Mouse (Mus musculus): ENCODE results near the gene Uso1. TPM values are rescaled to one million over a fixed set of nuclear protein-coding genes. Genes with fewer than 3 reads are reported as not detected.

Gene Uso1
- polyA plus RNA-seq, 1 experiment from 2014 or later, result 37.0 TPM

DNA sequence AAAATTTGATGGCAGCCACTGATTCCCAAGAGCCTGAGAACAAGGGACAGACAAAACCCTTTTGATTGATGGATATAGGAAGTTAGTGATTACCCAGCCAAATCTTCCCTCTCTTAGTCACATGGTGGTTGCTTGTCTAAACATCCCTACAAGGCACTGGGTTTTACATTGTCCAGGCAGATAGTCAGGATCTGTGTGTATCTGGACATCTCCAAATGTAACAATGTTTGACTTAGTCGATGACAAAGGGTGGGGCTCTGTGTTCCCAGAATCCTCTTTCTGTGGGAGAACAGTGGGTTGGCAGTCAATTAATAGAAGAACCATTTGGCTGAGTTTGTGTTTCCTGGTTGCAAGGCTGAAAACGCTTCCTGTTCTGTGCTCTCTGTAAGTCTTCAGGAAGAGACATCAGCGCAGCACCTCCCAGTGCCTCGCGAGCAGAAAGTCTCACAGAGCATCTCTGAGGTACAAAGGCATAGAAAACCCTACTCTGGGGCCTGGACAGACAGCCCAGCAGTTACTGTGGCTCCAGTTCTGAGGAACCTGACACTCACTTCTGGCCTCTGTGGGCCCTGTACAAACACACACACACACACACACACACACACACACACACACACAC, 97.3 kb downstream of the Uso1 start:
- Histone ChIP-seq H3K36me3 (replicated peaks) (no peaks in the 10 kb centered on the region), H3K27ac (no peak overlapping the region), H3K9me3 (no peaks in the 10 kb centered on the region), H3K4me1 (no peaks in the 10 kb centered on the region), H3K4me3 (no peak overlapping the region), H3K27me3 (ENCODE audit: poor library complexity, severe bottlenecking) (no peaks in the 10 kb centered on the region)
- 80% methylated on average over 5 of the region's 5 CpGs for WGBS
- DNase-seq (ENCODE audit: extremely low spot score, low spot score), result no peak

DNA sequence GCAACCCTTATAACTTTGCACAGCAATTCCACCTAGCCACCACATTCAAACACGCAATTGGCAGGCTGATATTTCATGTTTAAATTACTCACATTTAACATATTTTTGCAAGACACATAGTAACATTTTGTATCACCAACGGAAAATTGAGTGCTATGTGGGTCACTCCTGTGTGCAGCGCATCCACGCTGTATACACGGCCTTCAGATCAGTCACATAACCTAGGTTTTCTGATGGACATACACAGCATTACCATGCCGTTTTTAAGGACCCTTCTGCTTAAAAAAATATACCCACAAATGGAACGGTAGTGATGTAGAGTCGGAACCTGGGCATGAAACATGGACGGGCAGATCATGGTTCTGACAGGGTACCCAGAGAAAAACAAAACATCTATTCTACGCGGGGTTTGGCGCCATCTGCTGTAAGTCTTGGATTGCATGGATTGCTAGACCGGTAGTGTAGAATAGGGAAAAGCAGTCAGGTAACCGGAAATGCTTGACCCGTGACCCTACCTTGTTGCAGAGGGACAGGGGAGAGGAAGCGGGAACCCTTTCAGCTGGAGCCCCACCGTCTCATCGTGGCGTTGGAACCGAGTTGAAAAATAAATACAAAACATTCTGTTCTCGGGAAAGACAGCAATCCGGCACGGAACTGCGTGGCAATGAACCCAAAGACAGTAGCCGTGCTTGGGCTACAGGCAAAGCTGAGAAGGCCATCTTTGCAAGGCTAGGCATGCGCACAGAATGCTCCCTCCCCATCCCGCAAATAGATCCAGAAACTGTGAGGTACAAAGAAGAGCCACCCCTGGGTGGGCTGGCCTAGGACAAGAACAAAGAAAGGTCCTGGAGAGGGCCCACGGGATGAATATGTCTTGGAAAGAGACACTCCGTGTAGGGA, 101.8 kb downstream of the Uso1 start:
- Histone ChIP-seq H3K36me3 (replicated peaks) (no peaks in the 10 kb centered on the region), H3K27ac (no peak overlapping the region), H3K4me3 (0 out of 2 replicates have a peak overlapping the region, but pooled peaks have one; percentile 23), H3K27me3 (ENCODE audit: poor library complexity, severe bottlenecking) (no peaks in the 10 kb centered on the region), H3K4me1 (no peaks in the 10 kb centered on the region), H3K9me3 (no peaks in the 10 kb centered on the region)
- DNase-seq (ENCODE audit: extremely low spot score, low spot score), result peak; percentile 55
- WGBS, result 48% methylated on average over 29 of the region's 29 CpGs

DNA sequence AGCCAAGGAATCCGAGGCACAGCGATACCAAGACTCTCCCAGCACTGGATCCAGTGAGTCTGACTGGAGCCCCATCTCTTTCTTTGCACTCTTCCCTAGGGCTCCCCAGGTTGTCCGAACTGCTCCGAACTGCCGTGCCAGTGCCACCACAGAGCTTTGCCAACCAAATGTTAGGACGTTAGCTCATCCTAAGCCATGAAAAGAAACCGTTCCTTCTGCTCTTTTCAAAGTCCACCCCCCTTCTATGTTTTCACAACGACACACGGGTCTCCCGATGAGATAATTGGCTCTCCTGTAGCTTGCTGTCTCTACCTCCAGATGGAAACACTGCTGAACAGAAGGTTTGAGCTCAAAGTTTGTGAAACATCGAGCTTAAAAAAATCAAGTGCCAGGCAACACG, 103.0 kb downstream of the Uso1 start:
- Histone ChIP-seq H3K9me3 (no peaks in the 10 kb centered on the region), H3K36me3 (replicated peaks) (no peaks in the 10 kb centered on the region), H3K27me3 (ENCODE audit: poor library complexity, severe bottlenecking) (no peaks in the 10 kb centered on the region), H3K4me1 (no peaks in the 10 kb centered on the region), H3K4me3 (no peak overlapping the region), H3K27ac (no peak overlapping the region)
- WGBS, result 94% methylated on average over 12 of the region's 12 CpGs
- DNase-seq (ENCODE audit: extremely low spot score, low spot score), result no peak

DNA sequence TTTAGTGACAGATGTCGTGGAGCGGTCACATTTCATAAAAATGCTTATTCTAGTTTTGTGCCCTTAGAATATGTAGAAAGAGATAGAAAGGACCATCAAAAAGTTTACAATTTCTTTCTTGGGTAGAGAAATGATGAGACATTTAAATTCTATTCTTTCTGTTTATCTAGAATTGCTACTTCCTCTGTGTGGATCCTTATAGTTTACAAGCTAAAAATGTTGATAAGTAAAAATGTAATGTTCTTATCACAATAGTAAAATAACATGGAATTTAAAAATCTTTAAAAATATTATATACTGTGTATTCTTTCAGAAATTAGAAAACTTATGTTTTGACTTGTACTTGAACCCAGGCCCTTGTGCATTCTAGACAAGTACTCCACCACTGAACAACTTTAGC, 107.2 kb downstream of the Uso1 start:
- Histone ChIP-seq H3K36me3 (replicated peaks) (no peaks in the 10 kb centered on the region), H3K27me3 (ENCODE audit: poor library complexity, severe bottlenecking) (no peaks in the 10 kb centered on the region), H3K9me3 (no peaks in the 10 kb centered on the region; the same call in 1 of the 2 replicates), H3K27ac (no peak overlapping the region), H3K4me3 (no peak overlapping the region), H3K4me1 (no peaks in the 10 kb centered on the region)
- DNase-seq (ENCODE audit: extremely low spot score, low spot score), result no peak
- WGBS, result 96% methylated on average over 2 of the region's 2 CpGs

DNA sequence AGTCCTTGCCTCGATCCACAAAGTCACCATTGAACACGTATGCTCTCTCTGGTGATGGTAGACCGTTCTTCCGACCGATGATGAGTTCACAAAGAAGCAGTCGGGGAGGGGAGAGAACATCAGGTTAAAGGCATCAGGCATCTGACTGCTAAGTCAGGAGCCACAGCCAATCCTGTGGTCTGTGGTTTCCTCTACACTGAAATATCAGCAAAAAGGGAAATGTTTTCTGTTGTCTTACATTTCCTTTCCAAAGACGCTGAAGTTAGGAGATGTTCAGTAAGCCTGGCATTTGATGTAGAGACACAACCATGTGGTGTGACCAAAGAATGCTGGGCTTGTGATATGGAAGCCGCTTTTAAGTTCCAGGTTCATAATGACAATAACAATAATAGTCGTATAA, 107.7 kb downstream of the Uso1 start:
- H3K27ac ChIP-seq, result no peak overlapping the region
- 91% methylated on average over 9 of the region's 9 CpGs for WGBS
- DNase-seq (ENCODE audit: extremely low spot score, low spot score), result no peak

DNA sequence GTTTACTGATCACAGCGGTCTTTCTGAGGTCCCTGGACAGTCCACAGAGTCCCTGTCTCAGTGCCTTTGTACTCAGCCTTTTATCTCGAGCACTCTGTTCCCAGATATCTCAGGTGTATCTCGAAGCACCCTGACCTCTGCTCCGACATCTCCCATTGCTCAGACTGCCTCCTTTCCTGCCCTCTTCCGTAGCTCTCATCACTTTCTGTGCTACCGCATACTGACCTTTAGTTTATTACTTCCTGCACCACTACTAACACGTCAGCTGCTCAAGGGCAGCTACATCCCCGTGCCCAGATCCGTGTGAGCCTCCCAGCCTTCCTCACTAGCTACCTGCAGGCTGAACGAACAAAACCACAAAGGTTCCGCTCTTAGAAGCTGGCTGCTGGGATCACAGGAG, 110.9 kb downstream of the Uso1 start:
- WGBS, result 89% methylated on average over 11 of the region's 11 CpGs
- Histone ChIP-seq H3K9me3 (no peaks in the 10 kb centered on the region; the same call in 1 of the 2 replicates), H3K36me3 (replicated peaks) (no peaks in the 10 kb centered on the region), H3K27ac (no peak overlapping the region), H3K4me3 (no peak overlapping the region), H3K27me3 (ENCODE audit: poor library complexity, severe bottlenecking) (0 out of 2 replicates have a peak, but pooled peaks cover 6% of the 10 kb centered on the region), H3K4me1 (peaks cover 7% of the 10 kb centered on the region)
- no peak for DNase-seq (ENCODE audit: extremely low spot score, low spot score)

More for the DNA sequence above, 107.7 kb downstream of the Uso1 start:
- no peaks in the 10 kb centered on the region for H3K27me3 ChIP-seq (ENCODE audit: poor library complexity, severe bottlenecking)
- H3K4me1 ChIP-seq, result no peaks in the 10 kb centered on the region
- no peaks in the 10 kb centered on the region; the same call in 1 of the 2 replicates for H3K9me3 ChIP-seq
- no peaks in the 10 kb centered on the region for H3K36me3 ChIP-seq (replicated peaks)
- H3K4me3 ChIP-seq, result no peak overlapping the region

DNA sequence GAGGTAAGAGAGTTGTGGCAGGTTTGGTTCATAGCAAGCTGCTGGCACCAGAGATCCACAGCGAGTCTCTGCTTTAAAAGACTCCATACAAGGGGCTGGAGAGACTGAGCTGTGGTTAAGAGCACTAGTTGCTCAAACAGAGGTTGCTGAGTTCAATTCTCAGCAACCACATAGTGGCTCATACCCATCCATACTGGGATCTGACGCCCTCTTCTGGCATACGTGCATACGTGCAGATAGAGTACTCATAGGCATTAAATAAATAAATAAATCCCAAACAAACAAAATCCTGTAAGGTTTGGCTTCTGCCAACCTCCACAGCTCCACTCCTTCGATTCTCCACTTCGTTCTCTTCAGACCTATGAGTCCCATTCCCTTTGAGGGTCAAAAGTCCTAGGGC, 114.3 kb downstream of the Uso1 start:
- H3K36me3 ChIP-seq (replicated peaks), result no peaks in the 10 kb centered on the region
- no peak overlapping the region for H3K4me3 ChIP-seq
- no peak overlapping the region for H3K27ac ChIP-seq
- WGBS, result 90% methylated on average over 6 of the region's 6 CpGs
- peaks cover 32% of the 10 kb centered on the region; the same call in 1 of the 2 replicates for H3K27me3 ChIP-seq (ENCODE audit: poor library complexity, severe bottlenecking)
- H3K9me3 ChIP-seq, result no peaks in the 10 kb centered on the region; the same call in 1 of the 2 replicates
- H3K4me1 ChIP-seq, result peaks cover 20% of the 10 kb centered on the region
- no peak for DNase-seq (ENCODE audit: extremely low spot score, low spot score)

Other genes with a start within 250 kb of the Uso1 start
- 59.7 and 59.9 TPM in 2 replicates for gene Rchy1, start 174.9 kb upstream of the Uso1 start, polyA plus RNA-seq (2016; fragmentation: Nextera tagmentation; extraction: Ambion mirVana)
- gene Odaph, start 150.5 kb upstream of the Uso1 start, polyA plus RNA-seq (2016; fragmentation: Nextera tagmentation; extraction: Ambion mirVana), result not detected in 2 replicates
- 0.15 and 0.35 TPM in 2 replicates for gene Cdkl2, start 94.1 kb upstream of the Uso1 start, polyA plus RNA-seq (2016; fragmentation: Nextera tagmentation; extraction: Ambion mirVana)
- 278 and 287 TPM in 2 replicates for gene G3bp2, start 54.2 kb upstream of the Uso1 start, polyA plus RNA-seq (2016; fragmentation: Nextera tagmentation; extraction: Ambion mirVana)
- not detected in 2 replicates for gene U90926, start 77.5 kb downstream of the Uso1 start, polyA plus RNA-seq (2016; fragmentation: Nextera tagmentation; extraction: Ambion mirVana)
- 0.23 TPM in 1 of 2 replicates, not detected in the other for gene Ppef2, start 118.3 kb downstream of the Uso1 start, polyA plus RNA-seq (2016; fragmentation: Nextera tagmentation; extraction: Ambion mirVana)
- 2.6 and 3.3 TPM in 2 replicates for gene Naaa, start 140.2 kb downstream of the Uso1 start, polyA plus RNA-seq (2016; fragmentation: Nextera tagmentation; extraction: Ambion mirVana)
- 59.4 and 63.0 TPM in 2 replicates for gene Sdad1, start 172.5 kb downstream of the Uso1 start, polyA plus RNA-seq (2016; fragmentation: Nextera tagmentation; extraction: Ambion mirVana)
- gene Cxcl9, start 190.1 kb downstream of the Uso1 start, polyA plus RNA-seq (2016; fragmentation: Nextera tagmentation; extraction: Ambion mirVana), result not detected in 2 replicates
- gene Art3, start 193.9 kb downstream of the Uso1 start, polyA plus RNA-seq (2016; fragmentation: Nextera tagmentation; extraction: Ambion mirVana), result 0.48 and 1.2 TPM in 2 replicates
- 0.33 TPM in 1 of 2 replicates, not detected in the other for gene Cxcl10, start 211.0 kb downstream of the Uso1 start, polyA plus RNA-seq (2016; fragmentation: Nextera tagmentation; extraction: Ambion mirVana)